In genomic region chr7:49842366-49843282, GRCm38 (mm10) we compare ENCODE assay signal across 1 mouse cellular context.
TF ChIP-seq lines count a peak whose summit lies in the region.

No protein-coding gene starts in this region.

TF ChIP-seq in MEL, 35 proteins besides CTCF, POLR2A, EP300 and RAD21 (continued from another document):
- 0 out of 2 replicates have a peak, but pooled peaks have one; percentile 34 for TF ChIP-seq MYB (IDR thresholded peaks at IDR 0.05; ENCODE audit: low read depth, low read length)
